In genomic region chr1:55700726-55701125, GRCm38 (mm10) we compare ENCODE assay signal across 20 mouse cellular contexts.
DNase-seq lines count a peak whose midpoint lies in the region; ATAC-seq lines count a peak whose summit lies in the region.
"Had no signal": no experiment of that assay in that cellular context is flagged by ENCODE, and none has a peak within 500 bp of the region (broad histone marks: within the 10 kb centered on the region; RNA-seq: fewer than 3 reads in every experiment).

No protein-coding gene starts in this region.

- no peaks in the 10 kb centered on the region for H3K27me3 ChIP-seq in hindbrain, embryonic 12.5 days
- no peaks in the 10 kb centered on the region for H3K27me3 ChIP-seq in hindbrain, embryonic 16.5 days (replicated peaks; ENCODE audit: control insufficient read depth, insufficient read depth, low read length)
- H3K27me3 ChIP-seq: CH12.LX; embryonic facial prominence, embryonic 12.5 days; forebrain, embryonic 15.5 days; hindbrain, embryonic 15.5 days had no signal

- no peaks in the 10 kb centered on the region for H3K9me3 ChIP-seq in hindbrain, embryonic 12.5 days (replicated peaks)
- no peaks in the 10 kb centered on the region for H3K9me3 ChIP-seq in hindbrain, embryonic 16.5 days (ENCODE audit: control insufficient read depth, low read length)
- H3K9me3 ChIP-seq: embryonic facial prominence, embryonic 12.5 days; forebrain, embryonic 15.5 days; heart, embryonic 10.5 days; hindbrain, embryonic 15.5 days had no signal

- H3K36me3 ChIP-seq in hindbrain, embryonic 12.5 days = no peaks in the 10 kb centered on the region
- H3K36me3 ChIP-seq in hindbrain, embryonic 16.5 days (ENCODE audit: control insufficient read depth, insufficient read depth, low read length) = peaks cover 3% of the 10 kb centered on the region; the same call in 1 of the 2 replicates
- H3K36me3 ChIP-seq: embryonic facial prominence, embryonic 12.5 days; forebrain, embryonic 15.5 days; heart, embryonic 10.5 days; hindbrain, embryonic 15.5 days had no signal

- peak; percentile 53 for DNase-seq in retina, postnatal 1 day
- DNase-seq in retina, embryonic 14.5 days (ENCODE audit: low spot score) = no peak
- DNase-seq in embryo, embryonic 11 days = peak; percentile 6
- DNase-seq in gastrocnemius, adult 8-10 months (ENCODE audit: low spot score in 2 of 2) = no peak
- DNase-seq: adrenal gland, postnatal 10 days; cerebellum, adult 11-12 months; cerebellum, adult 9-10 months; cerebellum, postnatal 25 days; gastrocnemius, postnatal 10 days; heart, adult 18-20 months; heart, postnatal 10 days; heart, postnatal 4 days had no signal

- WGBS in hindbrain, embryonic 12.5 days = 20% methylated on average over 6 of the region's 6 CpGs
- 25% methylated on average over 6 of the region's 6 CpGs for WGBS in hindbrain, embryonic 16.5 days

- no peak overlapping the region for H3K4me3 ChIP-seq in hindbrain, embryonic 12.5 days
- no peak overlapping the region for H3K4me3 ChIP-seq in hindbrain, embryonic 16.5 days (ENCODE audit: low read length)
- H3K4me3 ChIP-seq: embryonic facial prominence, embryonic 12.5 days; forebrain, embryonic 15.5 days; heart, embryonic 10.5 days; hindbrain, embryonic 15.5 days had no signal

- H3K4me1 ChIP-seq in hindbrain, embryonic 12.5 days = peaks cover 21% of the 10 kb centered on the region
- H3K4me1 ChIP-seq in hindbrain, embryonic 16.5 days (ENCODE audit: control insufficient read depth, insufficient read depth, low read depth, low read length) = peaks cover 11% of the 10 kb centered on the region
- H3K4me1 ChIP-seq: embryonic facial prominence, embryonic 12.5 days; heart, embryonic 10.5 days had no signal

- H3K4me2 ChIP-seq in hindbrain, embryonic 12.5 days (replicated peaks) = no peak overlapping the region
- H3K4me2 ChIP-seq in hindbrain, embryonic 16.5 days (ENCODE audit: low read length) = no peak overlapping the region
- H3K4me2 ChIP-seq: embryonic facial prominence, embryonic 12.5 days; forebrain, embryonic 15.5 days; hindbrain, embryonic 15.5 days had no signal

- no peak overlapping the region for H3K27ac ChIP-seq in hindbrain, embryonic 12.5 days
- H3K27ac ChIP-seq in hindbrain, embryonic 16.5 days (ENCODE audit: low read depth, low read length) = no peak overlapping the region
- H3K27ac ChIP-seq: embryonic facial prominence, embryonic 12.5 days; forebrain, embryonic 15.5 days; heart, embryonic 10.5 days; hindbrain, embryonic 15.5 days had no signal

- 0 out of 2 replicates have a peak, but pooled peaks have one; percentile 11 for ATAC-seq in hindbrain, embryonic 12.5 days (ENCODE audit: low FRiP score)
- no peak for ATAC-seq in hindbrain, embryonic 16.5 days
- ATAC-seq: forebrain, embryonic 15.5 days; inflammation-experienced regulatory T-cells, adult 6 months had no signal

- H3K9ac ChIP-seq in hindbrain, embryonic 12.5 days = no peak overlapping the region
- no peak overlapping the region for H3K9ac ChIP-seq in hindbrain, embryonic 16.5 days (ENCODE audit: low read depth, low read length)
- H3K9ac ChIP-seq: embryonic facial prominence, embryonic 12.5 days; forebrain, embryonic 15.5 days; hindbrain, embryonic 15.5 days had no signal

Comparison
In these comparisons a context has a peak if more than half of its experiments do, and no peak if none do; other contexts are left out.
1. DNase-seq: peak in retina, postnatal 1 day (single experiment) and embryo, embryonic 11 days (single experiment); none in retina, embryonic 14.5 days (single experiment) and gastrocnemius, adult 8-10 months (0 of 2).